Mouse (Mus musculus) midbrain, embryonic 15.5 days (tissue): ENCODE measurements around the gene Rab5c. TPM values are rescaled to one million over a fixed set of nuclear protein-coding genes. Genes with fewer than 3 reads are reported as not detected.

Experiments
- ATAC-seq: fragments of 200-750 bp; cut with Nextera tagmentation; replicated peaks from 2 replicates; pipeline ENCODE4 v1.8.0; 2017; ENCODE audit warnings: moderate TSS enrichment
- H3K27ac ChIP-seq: fragments of 300-500 bp; sonication (generic); 2 replicates; pipeline ENCODE4 v1.5.1; 2015; ENCODE audit warnings: mild to moderate bottlenecking, inconsistent platforms
- H3K27me3 ChIP-seq: fragments of 300-500 bp; sonication (generic); replicated peaks from 2 replicates; pipeline ENCODE4 v1.6.1; 2015; ENCODE audit warnings: inconsistent platforms
- H3K36me3 ChIP-seq: fragments of 300-500 bp; sonication (generic); replicated peaks from 2 replicates; pipeline ENCODE4 v1.6.1; 2015; ENCODE audit warnings: inconsistent platforms
- H3K4me1 ChIP-seq: fragments of 300-500 bp; sonication (generic); 2 replicates; pipeline ENCODE4 v1.6.1; 2015; ENCODE audit warnings: inconsistent platforms
- H3K4me2 ChIP-seq: fragments of 300-500 bp; sonication (generic); 2 replicates; pipeline ENCODE4 v1.6.1; 2015; ENCODE audit warnings: inconsistent platforms, mild to moderate bottlenecking, moderate library complexity
- H3K4me3 ChIP-seq: fragments of 300-500 bp; sonication (generic); 2 replicates; pipeline ENCODE4 v1.5.1; 2015; ENCODE audit warnings: mild to moderate bottlenecking, inconsistent platforms
- H3K9ac ChIP-seq: fragments of 300-500 bp; sonication (generic); 2 replicates; pipeline ENCODE4 v1.6.1; 2015; ENCODE audit warnings: mild to moderate bottlenecking, inconsistent platforms
- H3K9me3 ChIP-seq: fragments of 300-500 bp; sonication (generic); 2 replicates; pipeline ENCODE4 v1.6.1; 2016; ENCODE audit warnings: inconsistent platforms
- WGBS: fragments of 180-500 bp; shearing (Covaris S2); methylation state at CpG from one replicate; pipeline ENCODE4 v1.1.7; 2015; ENCODE audit warnings: mixed read lengths; 5-methylcytosine and 5-hydroxymethylcytosine counted together
- polyA plus RNA-seq: library from polyadenylated mRNA; unstranded; fragments of >200 nt; fragmentation: Nextera tagmentation; extraction: Ambion mirVana; gene quantifications from 2 replicates; pipeline ENCODE4 v1.2.1, GENCODE M21; 2015

Rab5c gene
- polyA plus RNA-seq, 1 experiment from 2014 or later = 39.3 TPM

DNA sequence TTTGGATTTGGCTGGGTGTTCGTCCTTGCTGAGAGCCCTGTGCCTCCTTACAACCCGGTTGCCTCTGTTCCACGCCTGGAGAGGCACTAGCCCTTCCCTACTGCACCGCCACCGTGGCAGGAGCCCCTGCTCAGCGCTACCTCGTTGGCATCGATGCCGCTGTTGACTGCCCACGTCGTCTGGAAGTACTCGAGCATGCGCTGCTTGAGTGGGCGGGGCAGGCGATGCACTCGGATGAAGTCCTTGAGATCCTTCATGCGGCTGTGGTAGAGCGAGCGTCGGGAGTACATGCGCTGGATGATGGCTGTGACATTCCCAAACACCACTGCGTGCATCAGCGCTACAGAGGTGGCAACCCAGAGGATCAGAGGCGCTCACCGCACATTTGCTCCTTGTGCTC is 11.5 kb upstream of the Rab5c start:
- H3K27me3 ChIP-seq = 0 out of 2 replicates have a peak, but pooled peaks cover 4% of the 10 kb centered on the region
- peaks cover 11% of the 10 kb centered on the region for H3K36me3 ChIP-seq
- 49% methylated on average over 25 of the region's 25 CpGs for WGBS
- no peaks in the 10 kb centered on the region for H3K4me1 ChIP-seq
- no peak overlapping the region for H3K9ac ChIP-seq
- H3K4me2 ChIP-seq = no peak overlapping the region
- no peak overlapping the region for H3K27ac ChIP-seq
- ATAC-seq = no peak
- H3K4me3 ChIP-seq = no peak overlapping the region
- no peaks in the 10 kb centered on the region for H3K9me3 ChIP-seq

DNA sequence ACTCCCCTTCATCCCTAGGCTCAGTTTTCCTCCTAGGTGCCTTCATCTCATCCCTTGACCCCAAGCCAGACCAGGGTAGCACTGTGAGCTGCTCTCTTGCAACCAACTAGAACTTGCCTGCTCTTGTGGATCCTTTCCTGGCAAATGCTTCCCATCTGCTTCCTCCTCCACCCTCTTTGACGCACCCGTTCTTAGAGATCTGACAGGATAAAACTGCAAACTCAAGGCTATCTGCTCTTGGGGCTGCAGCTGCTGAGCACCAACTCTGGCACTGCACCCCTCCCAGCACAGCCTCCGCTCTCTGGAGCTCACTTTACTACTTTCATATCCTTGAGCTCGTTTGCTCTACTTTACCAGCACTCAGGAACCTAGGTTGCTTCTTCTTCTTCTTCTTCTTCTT is 10.6 kb upstream of the Rab5c start:
- 74% methylated on average over 4 of the region's 4 CpGs for WGBS
- ATAC-seq = no peak
- Histone ChIP-seq H3K36me3 (peaks cover 10% of the 10 kb centered on the region), H3K4me1 (no peaks in the 10 kb centered on the region), H3K9ac (no peak overlapping the region), H3K27ac (no peak overlapping the region), H3K9me3 (no peaks in the 10 kb centered on the region), H3K4me2 (no peak overlapping the region), H3K27me3 (0 out of 2 replicates have a peak, but pooled peaks cover 4% of the 10 kb centered on the region), H3K4me3 (no peak overlapping the region)

DNA sequence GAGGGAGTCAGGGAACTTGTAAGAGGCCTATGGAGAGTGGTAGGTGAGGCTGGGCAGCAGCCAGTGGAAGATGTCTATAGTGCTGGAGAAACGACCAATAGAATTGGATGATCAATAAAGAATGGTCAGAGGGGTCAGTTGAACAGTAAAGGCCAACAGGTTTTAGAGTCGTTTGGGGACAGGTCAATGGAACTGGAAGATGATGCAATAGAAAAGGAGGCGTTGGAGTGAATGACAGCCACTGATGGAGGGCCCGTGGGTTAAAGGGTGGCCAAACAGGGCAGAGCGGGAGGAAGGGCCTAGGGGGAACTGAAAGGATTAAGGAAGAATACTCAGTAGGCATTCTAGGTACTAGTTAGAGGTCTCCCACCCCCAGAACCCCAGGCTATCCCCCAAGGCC is 9.1 kb upstream of the Rab5c start:
- Histone ChIP-seq H3K27ac (no peak overlapping the region), H3K27me3 (0 out of 2 replicates have a peak, but pooled peaks cover 4% of the 10 kb centered on the region), H3K36me3 (peaks cover 10% of the 10 kb centered on the region), H3K9ac (no peak overlapping the region), H3K4me1 (no peaks in the 10 kb centered on the region), H3K9me3 (no peaks in the 10 kb centered on the region), H3K4me3 (no peak overlapping the region), H3K4me2 (no peak overlapping the region)
- ATAC-seq = no peak
- 79% methylated on average over 5 of the region's 5 CpGs for WGBS

DNA sequence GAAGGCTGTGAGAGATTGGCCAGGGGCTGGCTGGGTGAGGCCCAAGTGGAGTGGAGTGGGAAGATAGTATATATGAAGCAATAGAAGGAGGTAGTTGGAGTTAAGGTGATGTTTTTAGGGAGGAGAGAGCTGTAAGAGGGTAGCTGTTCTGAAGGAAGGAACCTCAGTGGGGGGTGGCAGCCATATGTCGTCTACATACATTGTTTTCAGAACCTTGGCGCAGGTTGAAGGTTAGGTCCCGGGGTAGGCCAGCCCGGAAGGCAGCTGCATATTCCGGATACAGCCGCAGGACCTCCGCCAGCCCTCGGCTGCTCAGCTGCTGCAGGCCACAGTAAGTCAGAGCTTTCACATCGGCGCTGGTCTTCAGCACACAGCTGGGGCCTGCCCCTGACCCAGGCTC is 8.5 kb upstream of the Rab5c start:
- no peaks in the 10 kb centered on the region for H3K4me1 ChIP-seq
- no peaks in the 10 kb centered on the region for H3K9me3 ChIP-seq
- no peak overlapping the region for H3K4me2 ChIP-seq
- no peak overlapping the region for H3K27ac ChIP-seq
- no peak for ATAC-seq
- no peak overlapping the region for H3K9ac ChIP-seq
- peaks cover 6% of the 10 kb centered on the region for H3K36me3 ChIP-seq
- WGBS = 89% methylated on average over 10 of the region's 10 CpGs
- no peak overlapping the region for H3K4me3 ChIP-seq
- H3K27me3 ChIP-seq = 0 out of 2 replicates have a peak, but pooled peaks cover 4% of the 10 kb centered on the region

DNA sequence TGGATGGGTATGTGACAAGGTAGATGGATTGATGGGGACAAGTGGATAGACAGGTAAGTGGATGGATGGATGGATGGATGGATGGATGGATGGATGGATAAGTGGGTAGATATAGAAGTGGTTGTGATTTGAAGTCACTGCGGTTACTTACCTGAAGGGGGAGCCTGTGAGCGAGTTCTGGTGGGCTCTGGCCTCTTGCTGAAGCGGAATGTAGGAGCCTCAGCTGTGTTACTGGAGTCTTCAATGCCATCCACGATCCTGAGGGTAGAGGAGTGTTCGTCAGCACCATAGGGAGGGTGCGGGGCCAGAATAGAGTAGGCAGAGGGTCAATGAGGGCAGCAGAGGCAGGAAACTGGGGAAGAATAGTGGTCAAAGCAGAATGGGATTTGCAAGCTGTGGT is 7.1 kb upstream of the Rab5c start:
- peak; percentile 62 for ATAC-seq
- H3K4me1 ChIP-seq = no peaks in the 10 kb centered on the region
- no peaks in the 10 kb centered on the region for H3K9me3 ChIP-seq
- no peak overlapping the region for H3K9ac ChIP-seq
- peaks cover 11% of the 10 kb centered on the region; the same call in 1 of the 2 replicates for H3K36me3 ChIP-seq
- H3K4me3 ChIP-seq = no peak overlapping the region
- H3K27ac ChIP-seq = no peak overlapping the region
- H3K27me3 ChIP-seq = 0 out of 2 replicates have a peak, but pooled peaks cover 4% of the 10 kb centered on the region
- WGBS = 12% methylated on average over 6 of the region's 6 CpGs
- H3K4me2 ChIP-seq = no peak overlapping the region

DNA sequence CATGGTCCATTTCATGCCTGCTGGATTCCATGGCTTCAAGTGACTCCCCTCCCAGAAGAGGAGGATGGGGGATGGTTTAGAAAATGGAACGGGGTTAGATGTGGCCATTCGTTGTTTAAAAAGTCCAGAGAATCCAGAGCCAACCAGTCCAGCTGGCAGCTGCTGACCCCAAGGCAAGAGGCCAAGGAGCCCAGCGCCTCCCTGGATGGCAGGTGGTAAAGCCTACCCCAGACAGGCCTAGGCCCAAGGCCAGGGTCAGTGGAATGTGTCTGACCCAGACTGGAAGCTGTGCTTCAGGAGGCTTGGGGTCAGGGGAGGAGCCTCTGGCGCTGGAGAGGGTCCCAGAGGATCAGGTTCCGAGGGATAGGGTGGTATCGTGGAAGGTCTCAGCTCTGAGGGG is 3.3 kb upstream of the Rab5c start:
- no peak overlapping the region for H3K27ac ChIP-seq
- no peak for ATAC-seq
- H3K36me3 ChIP-seq = peaks cover 7% of the 10 kb centered on the region; the same call in 1 of the 2 replicates
- H3K4me3 ChIP-seq = no peak overlapping the region
- no peaks in the 10 kb centered on the region for H3K9me3 ChIP-seq
- peaks cover 17% of the 10 kb centered on the region for H3K4me1 ChIP-seq
- H3K9ac ChIP-seq = no peak overlapping the region
- 76% methylated on average over 6 of the region's 6 CpGs for WGBS
- H3K4me2 ChIP-seq = no peak overlapping the region
- no peaks in the 10 kb centered on the region for H3K27me3 ChIP-seq

DNA sequence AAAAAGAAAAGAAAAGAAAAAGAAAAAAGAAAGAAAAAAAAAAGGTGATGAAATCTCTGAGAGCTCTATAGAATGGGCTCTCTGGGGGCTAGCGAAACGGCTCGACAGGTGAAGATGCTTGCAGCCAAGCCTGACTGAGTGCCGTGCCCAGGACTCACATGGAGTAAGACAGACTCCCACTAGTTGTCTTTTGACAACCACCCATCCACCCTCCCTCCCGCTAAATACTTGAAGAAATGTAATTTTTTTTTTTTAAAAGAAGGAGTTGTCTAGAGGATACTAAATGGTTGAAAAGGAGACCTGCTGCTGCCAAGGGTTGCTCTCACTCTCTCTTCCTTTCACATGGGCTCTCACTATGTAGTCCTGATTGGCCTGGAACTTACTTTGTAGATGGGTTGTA is 734 bp upstream of the Rab5c start:
- Histone ChIP-seq H3K27me3 (no peaks in the 10 kb centered on the region), H3K9me3 (no peaks in the 10 kb centered on the region), H3K27ac (peak overlapping the region; percentile 91), H3K4me3 (peak overlapping the region; percentile 99), H3K36me3 (peaks cover 7% of the 10 kb centered on the region; the same call in 1 of the 2 replicates), H3K4me2 (peak overlapping the region; percentile 92), H3K4me1 (peaks cover 25% of the 10 kb centered on the region), H3K9ac (peak overlapping the region; percentile 61)
- 14% methylated on average over 5 of the region's 5 CpGs for WGBS
- ATAC-seq = 0 out of 2 replicates have a peak, but pooled peaks have one; percentile 1

DNA sequence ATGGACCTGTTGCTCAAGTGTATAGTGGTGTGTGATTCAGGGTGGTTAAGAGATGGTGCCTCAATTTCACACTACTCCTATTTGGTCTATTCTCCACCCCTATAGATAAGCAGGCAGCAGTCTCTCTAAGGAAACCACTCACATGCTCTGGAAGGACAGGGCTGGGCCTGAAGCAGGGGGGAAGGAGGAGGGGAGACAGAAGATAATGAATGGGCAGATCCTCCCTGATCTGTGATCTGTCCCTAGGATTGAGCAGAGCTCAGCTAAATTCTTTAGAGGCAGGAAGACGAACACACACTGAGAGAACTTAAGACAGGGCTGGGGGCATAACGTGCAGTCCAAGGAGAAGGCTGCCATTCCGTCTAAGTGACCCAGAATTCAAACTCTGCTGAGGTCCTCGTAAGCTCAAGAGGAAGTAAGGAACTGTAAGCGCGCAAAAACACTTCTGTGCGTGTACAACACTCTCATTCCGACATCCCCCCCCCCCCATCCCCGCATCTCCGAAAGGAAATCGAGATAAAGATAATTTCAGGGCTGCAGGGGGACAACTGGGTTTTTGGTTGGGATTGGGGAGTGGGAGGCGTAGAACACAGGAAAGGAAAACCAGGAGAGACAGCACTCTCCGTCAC is 796 bp downstream of the Rab5c start:
- H3K36me3 ChIP-seq = peaks cover 7% of the 10 kb centered on the region; the same call in 1 of the 2 replicates
- H3K9ac ChIP-seq = peak overlapping the region; percentile 94
- no peaks in the 10 kb centered on the region for H3K9me3 ChIP-seq
- no peaks in the 10 kb centered on the region for H3K27me3 ChIP-seq
- H3K4me2 ChIP-seq = peak overlapping the region; percentile 92
- peak overlapping the region; percentile 99 for H3K4me3 ChIP-seq
- WGBS = 3% methylated on average over 13 of the region's 13 CpGs
- H3K27ac ChIP-seq = 0 out of 2 replicates have a peak overlapping the region, but pooled peaks have one; percentile 63
- peaks cover 25% of the 10 kb centered on the region for H3K4me1 ChIP-seq
- no peak for ATAC-seq

DNA sequence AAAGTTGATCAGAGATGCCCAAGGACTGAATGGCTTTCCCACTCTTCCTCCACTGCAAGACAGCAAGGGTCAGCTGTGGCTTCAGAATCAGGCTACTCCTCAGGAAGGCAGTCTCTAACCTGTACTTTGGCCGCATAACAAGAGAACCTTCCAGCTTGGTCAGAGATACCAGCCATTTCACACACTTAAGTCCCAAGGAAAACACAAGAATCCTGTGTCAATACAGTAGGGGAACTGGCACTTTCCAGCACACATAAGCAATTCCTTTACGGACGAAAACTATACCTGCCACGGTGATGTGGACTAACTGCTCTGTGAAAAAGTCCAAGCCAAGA is 1.3 kb downstream of the Rab5c start:
- Histone ChIP-seq H3K9ac (no peak overlapping the region), H3K27me3 (no peaks in the 10 kb centered on the region), H3K9me3 (no peaks in the 10 kb centered on the region), H3K27ac (no peak overlapping the region), H3K4me2 (peak overlapping the region; percentile 92), H3K36me3 (peaks cover 7% of the 10 kb centered on the region; the same call in 1 of the 2 replicates), H3K4me1 (peaks cover 25% of the 10 kb centered on the region), H3K4me3 (peak overlapping the region; percentile 99)
- no peak for ATAC-seq
- WGBS = 86% methylated on average over 4 of the region's 4 CpGs

DNA sequence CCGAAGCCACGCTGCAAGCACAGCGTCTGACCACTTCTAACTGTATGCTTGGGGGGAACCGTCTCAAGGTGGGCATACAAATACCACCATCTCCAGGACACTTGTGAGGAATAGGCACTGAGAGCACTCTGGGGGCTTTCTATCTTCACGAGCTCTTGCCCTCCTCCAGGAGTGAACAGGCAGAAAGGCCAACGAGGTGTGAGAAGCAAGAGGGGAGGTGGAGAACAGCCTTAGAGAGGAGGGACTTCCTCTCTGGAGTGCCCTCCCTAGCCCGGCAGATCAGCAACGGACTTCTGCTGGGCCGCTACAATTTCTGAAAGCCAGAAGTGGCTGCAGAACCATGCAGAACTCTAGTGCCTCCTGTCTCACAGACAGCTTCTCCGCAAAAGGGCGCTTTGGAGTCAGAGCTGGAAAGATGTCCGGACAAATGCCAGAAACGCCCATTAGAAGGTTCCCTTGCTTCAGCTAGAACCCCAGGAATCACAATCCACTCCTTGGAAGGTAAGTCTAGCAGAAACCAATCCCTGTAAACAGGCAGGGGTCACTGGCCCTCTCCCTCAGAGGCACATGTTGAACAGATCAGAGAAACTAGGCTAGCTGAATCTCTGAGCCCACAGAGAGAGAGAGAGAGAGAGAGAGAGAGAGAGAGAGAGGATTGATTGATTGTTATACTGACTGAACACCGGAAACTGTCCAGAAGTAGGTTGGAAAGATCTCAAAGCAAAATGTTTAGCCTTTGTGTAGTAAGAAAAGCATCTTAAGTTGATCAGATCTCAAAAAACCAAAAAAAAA is 1.9 kb downstream of the Rab5c start:
- no peak overlapping the region for H3K27ac ChIP-seq
- H3K9me3 ChIP-seq = no peaks in the 10 kb centered on the region
- peaks cover 3% of the 10 kb centered on the region; the same call in 1 of the 2 replicates for H3K36me3 ChIP-seq
- 83% methylated on average over 14 of the region's 14 CpGs for WGBS
- H3K27me3 ChIP-seq = no peaks in the 10 kb centered on the region
- no peak overlapping the region for H3K4me3 ChIP-seq
- 0 out of 2 replicates have a peak overlapping the region, but pooled peaks have one; percentile 4 for H3K9ac ChIP-seq
- H3K4me1 ChIP-seq = peaks cover 25% of the 10 kb centered on the region
- ATAC-seq = no peak
- peak overlapping the region; percentile 92; the same call in 1 of the 2 replicates for H3K4me2 ChIP-seq

DNA sequence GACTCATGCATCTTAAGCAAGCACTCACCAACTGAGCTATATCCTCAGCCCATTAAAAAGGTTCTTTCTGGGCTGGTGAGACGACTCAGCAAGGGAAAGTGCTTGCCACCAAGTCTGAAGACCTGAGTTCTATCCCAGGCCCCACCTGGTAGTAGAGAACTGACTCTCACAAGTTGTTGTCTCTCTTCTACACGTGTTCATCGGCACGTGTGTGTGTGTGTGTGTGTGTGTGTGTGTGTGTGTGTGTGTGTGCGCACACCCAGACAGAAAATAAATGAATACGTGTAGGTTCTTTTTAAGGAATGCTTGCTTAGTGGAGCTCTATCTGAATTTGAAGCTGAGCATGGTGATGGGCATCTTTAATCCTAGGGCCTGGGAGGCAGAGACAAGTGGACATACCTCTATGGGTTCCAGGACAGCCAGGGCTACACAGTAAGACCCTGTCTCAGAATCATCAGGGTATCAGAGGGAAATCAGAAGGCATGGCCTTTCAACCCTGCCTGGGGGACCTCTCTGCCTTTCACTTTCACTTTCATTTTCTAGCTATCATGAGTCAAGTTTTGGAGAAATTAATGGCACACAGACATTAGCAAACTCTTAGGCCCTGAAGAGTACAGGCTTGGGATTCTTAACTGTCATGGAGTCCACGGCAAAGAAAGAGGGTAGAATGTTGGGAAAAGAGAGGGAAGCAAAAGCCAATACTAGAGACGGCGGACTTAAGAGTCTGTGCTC is 2.7 kb downstream of the Rab5c start:
- no peak for ATAC-seq
- no peak overlapping the region for H3K4me3 ChIP-seq
- no peak overlapping the region for H3K9ac ChIP-seq
- no peak overlapping the region; the same call in 1 of the 2 replicates for H3K4me2 ChIP-seq
- no peaks in the 10 kb centered on the region for H3K36me3 ChIP-seq
- peaks cover 25% of the 10 kb centered on the region for H3K4me1 ChIP-seq
- WGBS = 92% methylated on average over 9 of the region's 9 CpGs
- H3K9me3 ChIP-seq = no peaks in the 10 kb centered on the region
- H3K27ac ChIP-seq = no peak overlapping the region
- no peaks in the 10 kb centered on the region for H3K27me3 ChIP-seq
